Mouse (Mus musculus) limb, embryonic 12.5 days (tissue): ENCODE results near the gene Vmn1r222. TPM values are rescaled to one million over a fixed set of nuclear protein-coding genes. Genes with fewer than 3 reads are reported as not detected.
"Not testable (repeated sequence)": the region's sequence is repeated elsewhere in the genome, so short reads cannot be mapped to it uniquely, and the experiment has no call there.

Experiments used
- ATAC-seq: fragments of 200-750 bp; cut with Nextera tagmentation; 2 replicates; pipeline ENCODE4 v1.8.0; 2017; ENCODE audit warnings: low read depth, moderate TSS enrichment; ENCODE audit not compliant: insufficient number of reproducible peaks, insufficient read depth, low FRiP score, low TSS enrichment
- H3K27ac ChIP-seq: fragments of 300-500 bp; sonication (generic); 2 replicates; pipeline ENCODE4 v1.5.1; 2016; ENCODE audit warnings: mild to moderate bottlenecking, moderate library complexity
- H3K27me3 ChIP-seq: fragments of 300-500 bp; sonication (generic); 2 replicates; pipeline ENCODE4 v1.6.1; 2016; ENCODE audit warnings: mild to moderate bottlenecking, moderate library complexity
- H3K36me3 ChIP-seq: fragments of 300-500 bp; sonication (generic); 2 replicates; pipeline ENCODE4 v1.6.1; 2016; ENCODE audit warnings: mild to moderate bottlenecking, moderate library complexity
- H3K4me1 ChIP-seq: fragments of 300-500 bp; sonication (generic); replicated peaks from 2 replicates; pipeline ENCODE4 v1.6.1; 2016
- H3K4me2 ChIP-seq: fragments of 300-500 bp; sonication (generic); 2 replicates; pipeline ENCODE4 v1.6.1; 2016; ENCODE audit warnings: mild to moderate bottlenecking, moderate library complexity
- H3K4me3 ChIP-seq: fragments of 300-500 bp; sonication (generic); replicated peaks from 2 replicates; pipeline ENCODE4 v1.5.1; 2016; ENCODE audit warnings: mild to moderate bottlenecking
- H3K9ac ChIP-seq: fragments of 300-500 bp; sonication (generic); replicated peaks from 2 replicates; pipeline ENCODE4 v1.6.1; 2016; ENCODE audit warnings: mild to moderate bottlenecking, moderate library complexity
- H3K9me3 ChIP-seq: fragments of 300-500 bp; sonication (generic); 2 replicates; pipeline ENCODE4 v1.6.1; 2016; ENCODE audit warnings: mild to moderate bottlenecking, moderate library complexity
- WGBS: fragments of 180-500 bp; shearing (Covaris S2); methylation state at CpG from one replicate; pipeline ENCODE4 v1.1.7; 2016; 5-methylcytosine and 5-hydroxymethylcytosine counted together
- polyA plus RNA-seq: library from polyadenylated mRNA; unstranded; fragments of >200 nt; fragmentation: Nextera tagmentation; extraction: Ambion mirVana; gene quantifications from 2 replicates; pipeline ENCODE4 v1.2.1, GENCODE M21; 2016

Vmn1r222 gene
- polyA plus RNA-seq, 1 experiment from 2014 or later, result not detected

GRCm38 (mm10) chr13:23203885-23204284, 31.9 kb downstream of the Vmn1r222 start:
- not testable (repeated sequence) for H3K4me3 ChIP-seq, ATAC-seq, H3K4me1 ChIP-seq, H3K36me3 ChIP-seq, H3K4me2 ChIP-seq, H3K27ac ChIP-seq, H3K9me3 ChIP-seq, H3K27me3 ChIP-seq, H3K9ac ChIP-seq
- 64% methylated on average over 1 of the region's 1 CpGs for WGBS

GRCm38 (mm10) chr13:23187875-23188274, 47.9 kb downstream of the Vmn1r222 start, which contains the start of gene Vmn1r220:
Gene Vmn1r220, minus strand, starts transcription at chr13:23187975.
- H3K4me1 ChIP-seq, result no peaks in the 10 kb centered on the region
- H3K9ac ChIP-seq, result no peak within 1 kb of the TSS
- H3K4me3 ChIP-seq, result no peak within 1 kb of the TSS
- WGBS, result 82% methylated on average over 2 of the region's 2 CpGs
- H3K4me2 ChIP-seq, result no peak within 1 kb of the TSS
- H3K27me3 ChIP-seq, result no peaks in the 10 kb centered on the region
- ATAC-seq, result no peak
- H3K36me3 ChIP-seq, result no peaks in the 10 kb centered on the region
- H3K27ac ChIP-seq, result no peak within 1 kb of the TSS
- no peaks in the 10 kb centered on the region for H3K9me3 ChIP-seq

Other genes with a start within 250 kb of the Vmn1r222 start
- gene Vmn1r213, start 228.3 kb downstream of the Vmn1r222 start, polyA plus RNA-seq, result not detected in 2 replicates
- gene Vmn1r214, start 205.5 kb downstream of the Vmn1r222 start, polyA plus RNA-seq, result not detected in 2 replicates
- not detected in 2 replicates for gene Vmn1r215, start 167.9 kb downstream of the Vmn1r222 start, polyA plus RNA-seq
- gene Vmn1r217, start 117.7 kb downstream of the Vmn1r222 start, polyA plus RNA-seq, result not detected in 2 replicates
- gene Vmn1r218, start 102.8 kb downstream of the Vmn1r222 start, polyA plus RNA-seq, result not detected in 2 replicates
- not detected in 2 replicates for gene Vmn1r219, start 76.6 kb downstream of the Vmn1r222 start, polyA plus RNA-seq
- not detected in 2 replicates for gene Vmn1r220, start 48.0 kb downstream of the Vmn1r222 start, polyA plus RNA-seq
- gene Vmn1r221, start 21.8 kb downstream of the Vmn1r222 start, polyA plus RNA-seq, result not detected in 2 replicates
- not detected in 2 replicates for gene Vmn1r223, start 11.2 kb upstream of the Vmn1r222 start, polyA plus RNA-seq
- 70.7 and 75.5 TPM in 2 replicates for gene Zfp322a, start 133.3 kb upstream of the Vmn1r222 start, polyA plus RNA-seq
- gene Abt1, start 187.9 kb upstream of the Vmn1r222 start, polyA plus RNA-seq, result 14.4 and 15.2 TPM in 2 replicates
- gene Btn1a1, start 230.0 kb upstream of the Vmn1r222 start, polyA plus RNA-seq, result 0.10 and 0.12 TPM in 2 replicates